Mouse (Mus musculus): ENCODE data around the gene Dapk3.

The Dapk3 gene

GRCm38 (mm10) chr10:81230438-81231332 is 47.9 kb downstream of the Dapk3 start, which contains the start of gene Atcay:
TSS of gene Atcay (minus strand) at chr10:81230833.
- in situ Hi-C loops (cut with MboI; ENCODE audit: unreplicated experiment in 2 of 2), result no loop called here

GRCm38 (mm10) chr10:81231436-81231835 is 48.6 kb downstream of the Dapk3 start:
- in situ Hi-C loops (cut with MboI; ENCODE audit: unreplicated experiment in 2 of 2), result no loop called here

GRCm38 (mm10) chr10:81232580-81233225 is 49.9 kb downstream of the Dapk3 start, which contains the start of gene Zfr2:
TSS of gene Zfr2 (plus strand) at chr10:81233155.
- in situ Hi-C loops (cut with MboI; ENCODE audit: unreplicated experiment in 2 of 2), result no loop called here

GRCm38 (mm10) chr10:81233226-81233585 is 50.4 kb downstream of the Dapk3 start:
- in situ Hi-C loops (cut with MboI; ENCODE audit: unreplicated experiment in 2 of 2), result no loop called here

- in situ Hi-C loops (cut with MboI; ENCODE audit: unreplicated experiment in 2 of 2), result no loop called here
These were observed 51.4 kb downstream of the Dapk3 start for GRCm38 (mm10) chr10:81234206-81234605.

GRCm38 (mm10) chr10:81236471-81237268 is 53.9 kb downstream of the Dapk3 start:
- in situ Hi-C loops (cut with MboI; ENCODE audit: unreplicated experiment in 2 of 2), result no loop called here

GRCm38 (mm10) chr10:81238618-81239017 is 55.8 kb downstream of the Dapk3 start:
- in situ Hi-C loops (cut with MboI; ENCODE audit: unreplicated experiment in 2 of 2), result no loop called here

- in situ Hi-C loops (cut with MboI; ENCODE audit: unreplicated experiment in 2 of 2), result no loop called here
These were observed 58.1 kb downstream of the Dapk3 start for GRCm38 (mm10) chr10:81240876-81241275.

- in situ Hi-C loops (cut with MboI; ENCODE audit: unreplicated experiment in 2 of 2), result no loop called here
These were observed 59.2 kb downstream of the Dapk3 start for GRCm38 (mm10) chr10:81242021-81242420.
